Mouse (Mus musculus): ENCODE results near the gene Sqstm1.
A peak's percentile ranks its signal among the peaks of the same experiment; 100 is the strongest.

Gene Sqstm1

GRCm38 (mm10) chr11:50211322-50212059 is 864 bp upstream of the Sqstm1 start:
- ATAC-seq (ENCODE audit: low TSS enrichment), result no peak

GRCm38 (mm10) chr11:50210101-50210504 is 524 bp downstream of the Sqstm1 start:
- ATAC-seq (ENCODE audit: low TSS enrichment), result peak; percentile 82

GRCm38 (mm10) chr11:50208039-50208438 is 2.6 kb downstream of the Sqstm1 start:
- no peak for ATAC-seq (ENCODE audit: low TSS enrichment)

- ATAC-seq (ENCODE audit: low TSS enrichment), result no peak
Measured at GRCm38 (mm10) chr11:50207344-50207743, 3.3 kb downstream of the Sqstm1 start.

- ATAC-seq (ENCODE audit: low TSS enrichment), result no peak
Measured at GRCm38 (mm10) chr11:50206037-50206436, 4.6 kb downstream of the Sqstm1 start.

- no peak for ATAC-seq (ENCODE audit: low TSS enrichment)
Measured at GRCm38 (mm10) chr11:50205434-50205833, 5.2 kb downstream of the Sqstm1 start.

- no peak for ATAC-seq (ENCODE audit: low TSS enrichment)
Measured at GRCm38 (mm10) chr11:50203302-50203827, 7.3 kb downstream of the Sqstm1 start.

GRCm38 (mm10) chr11:50201590-50201989 is 9.0 kb downstream of the Sqstm1 start:
- ATAC-seq (ENCODE audit: low TSS enrichment), result no peak

- peak; percentile 2; the same call in 1 of the 2 replicates for ATAC-seq (ENCODE audit: low TSS enrichment)
Measured at GRCm38 (mm10) chr11:50200613-50201012, 10.0 kb downstream of the Sqstm1 start.

- ATAC-seq (ENCODE audit: low TSS enrichment), result no peak
Measured at GRCm38 (mm10) chr11:50198916-50199315, 11.7 kb downstream of the Sqstm1 start.

- no peak for ATAC-seq (ENCODE audit: low TSS enrichment)
Measured at GRCm38 (mm10) chr11:50198219-50198846, 12.3 kb downstream of the Sqstm1 start.

- no peak for ATAC-seq (ENCODE audit: low TSS enrichment)
Measured at GRCm38 (mm10) chr11:50197500-50197899, 13.1 kb downstream of the Sqstm1 start.

GRCm38 (mm10) chr11:50194793-50195192 is 15.8 kb downstream of the Sqstm1 start:
- ATAC-seq (ENCODE audit: low TSS enrichment), result no peak

- no peak for ATAC-seq (ENCODE audit: low TSS enrichment)
Measured at GRCm38 (mm10) chr11:50194070-50194469, 16.6 kb downstream of the Sqstm1 start.

GRCm38 (mm10) chr11:50192278-50192677 is 18.3 kb downstream of the Sqstm1 start:
- no peak for ATAC-seq (ENCODE audit: low TSS enrichment)

GRCm38 (mm10) chr11:50190362-50190761 is 20.3 kb downstream of the Sqstm1 start:
- ATAC-seq (ENCODE audit: low TSS enrichment), result no peak

- ATAC-seq (ENCODE audit: low TSS enrichment), result no peak
Measured at GRCm38 (mm10) chr11:50188682-50189081, 21.9 kb downstream of the Sqstm1 start.

- no peak for ATAC-seq (ENCODE audit: low TSS enrichment)
Measured at GRCm38 (mm10) chr11:50184788-50185187, 25.8 kb downstream of the Sqstm1 start.

- ATAC-seq (ENCODE audit: low TSS enrichment), result no peak
Measured at GRCm38 (mm10) chr11:50182702-50183101, 27.9 kb downstream of the Sqstm1 start.

GRCm38 (mm10) chr11:50180478-50181231 is 30.0 kb downstream of the Sqstm1 start:
- no peak for ATAC-seq (ENCODE audit: low TSS enrichment)

- ATAC-seq (ENCODE audit: low TSS enrichment), result 0 out of 2 replicates have a peak, but pooled peaks have one; percentile 17
Measured at GRCm38 (mm10) chr11:50178532-50179488, 31.8 kb downstream of the Sqstm1 start.

Data from frontal cortex, adult (tissue).